Mouse (Mus musculus) adrenal gland (tissue): Measurements from ENCODE around the gene Wdr95.

Experiments
- intact Hi-C: fragments of 180-260 bp; cut with DNase I; formaldehyde crosslinking; loops from one replicate; pipeline ENCODE4 v1.15.1; 2025
- long read RNA-seq, 2 experiments: library from polyadenylated mRNA; unstranded; transcript quantifications; one replicate each; pipeline ENCODE4 v2.0.0; 2020; ENCODE audit warnings: borderline replicate concordance in 1 of 2; ENCODE audit not compliant: insufficient replicate concordance in 1 of 2

The Wdr95 gene
- long read RNA-seq, experiment 1 = 0 reads
- long read RNA-seq, experiment 2, partial matches to known transcripts = 0 of 1 reads
- long read RNA-seq, experiment 2, other reads (novel, unspliced or antisense) = 1 of 1 reads

DNA sequence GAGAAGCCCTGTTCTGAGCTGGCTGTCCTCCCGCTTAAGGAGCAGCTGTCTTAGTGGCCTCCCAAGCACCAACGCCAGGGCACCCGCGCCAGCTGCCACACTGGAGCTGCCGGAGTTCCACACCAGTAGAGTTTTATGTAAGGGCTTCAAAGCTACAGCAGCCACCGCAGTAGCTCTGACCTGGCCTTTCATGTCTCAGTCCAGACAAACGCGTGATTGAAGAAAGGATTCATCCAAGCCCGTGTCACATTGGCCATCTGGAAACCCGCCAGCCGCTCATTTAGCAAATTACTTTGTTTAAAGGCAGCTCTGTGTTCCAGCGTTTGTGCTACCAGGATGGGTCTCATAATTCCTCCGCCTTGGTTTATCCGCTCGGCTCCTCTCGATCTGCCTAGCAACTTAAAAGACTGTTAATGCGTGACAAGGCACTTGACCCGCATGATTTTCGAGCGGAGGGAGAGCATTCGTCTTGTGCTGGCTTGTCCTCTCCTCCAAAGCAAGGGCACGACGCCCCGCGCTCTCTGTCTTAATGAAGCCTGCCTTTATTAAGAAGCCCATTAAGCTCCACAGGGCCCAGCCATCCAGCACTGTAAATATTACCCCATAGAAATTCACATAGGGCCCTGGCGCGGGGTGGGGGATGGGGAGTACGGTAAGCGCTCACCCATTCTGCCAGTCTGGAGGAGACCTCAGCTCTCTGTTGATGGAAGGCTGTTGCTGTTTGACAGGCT lies at the start of gene Wdr95:
Wdr95 (plus strand) TSS at position 681 of the 731 bp plus-strand sequence.
- intact Hi-C loops = no loop called here

DNA sequence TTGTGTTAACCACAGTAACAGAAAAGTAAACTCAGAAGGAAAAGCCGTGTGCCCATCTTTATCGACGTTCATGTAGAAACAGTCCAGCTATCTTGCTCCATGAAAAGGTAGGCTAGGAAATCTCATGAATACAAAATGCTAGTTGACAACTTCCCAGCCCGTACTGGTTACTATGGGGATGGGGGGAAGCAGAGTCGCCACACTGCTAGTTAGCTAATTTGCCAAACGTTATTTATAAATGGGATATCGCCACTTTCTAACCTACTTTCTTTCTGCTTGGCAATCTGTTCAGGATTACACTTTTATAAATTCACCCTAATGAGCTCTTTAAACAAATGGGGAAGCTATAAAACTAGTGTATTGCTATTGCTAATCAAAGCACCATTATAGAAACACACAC lies 46.6 kb upstream of the Wdr95 start:
- intact Hi-C loops = no loop called here

DNA sequence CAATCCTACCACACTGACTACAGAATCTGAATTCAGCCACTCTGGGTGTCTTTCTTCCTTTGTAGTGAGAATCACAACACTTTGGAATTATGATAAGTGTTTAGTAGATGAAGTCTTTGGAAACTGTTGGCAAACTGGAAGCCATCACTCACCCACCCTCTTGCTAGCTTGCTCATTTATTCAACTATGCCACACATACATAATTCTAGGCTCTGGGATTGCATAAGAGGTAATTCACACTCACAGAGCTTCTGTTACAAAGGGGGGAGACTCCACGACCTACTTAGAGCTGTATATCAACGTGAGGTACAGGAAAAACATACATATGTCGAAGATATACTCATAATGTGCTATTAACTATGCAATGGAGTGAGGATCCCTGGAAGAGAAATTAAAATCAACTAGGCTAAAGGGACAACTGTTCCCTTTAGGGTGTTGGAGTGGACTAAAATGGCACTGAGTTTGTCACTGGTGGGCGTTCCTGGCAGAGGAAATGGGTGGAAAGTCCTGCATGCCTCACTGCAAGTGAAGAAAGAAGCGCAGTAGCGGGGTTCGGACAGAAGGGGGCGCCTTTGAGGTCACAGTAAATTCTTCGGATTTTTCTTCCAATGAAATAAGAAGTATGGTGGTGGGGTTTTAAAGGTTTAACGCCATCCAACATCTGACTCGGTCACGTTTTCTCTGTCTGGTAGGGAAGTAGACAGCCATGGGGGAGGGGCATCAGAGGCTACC lies 45.0 kb upstream of the Wdr95 start:
- intact Hi-C loops = no loop called here

DNA sequence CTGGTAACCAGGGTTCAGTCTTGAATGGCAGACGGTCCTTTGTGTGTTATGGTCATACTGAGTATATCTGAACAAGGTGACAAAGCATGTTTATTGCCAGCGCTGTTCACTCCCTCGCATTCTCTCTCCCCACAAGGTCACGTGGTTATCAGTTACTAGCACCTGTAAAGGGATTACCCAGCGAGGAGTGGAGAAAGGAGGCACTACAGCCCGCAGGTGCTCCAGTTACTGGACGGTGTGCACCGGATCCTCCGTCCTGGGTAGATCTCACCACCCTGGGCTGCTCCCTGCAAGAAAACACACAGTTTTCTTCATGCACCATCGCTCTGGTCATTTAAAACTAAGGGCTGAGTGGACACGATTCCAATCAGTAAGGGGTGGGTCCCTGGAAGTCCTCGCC lies 44.2 kb upstream of the Wdr95 start:
- intact Hi-C loops = no loop called here

DNA sequence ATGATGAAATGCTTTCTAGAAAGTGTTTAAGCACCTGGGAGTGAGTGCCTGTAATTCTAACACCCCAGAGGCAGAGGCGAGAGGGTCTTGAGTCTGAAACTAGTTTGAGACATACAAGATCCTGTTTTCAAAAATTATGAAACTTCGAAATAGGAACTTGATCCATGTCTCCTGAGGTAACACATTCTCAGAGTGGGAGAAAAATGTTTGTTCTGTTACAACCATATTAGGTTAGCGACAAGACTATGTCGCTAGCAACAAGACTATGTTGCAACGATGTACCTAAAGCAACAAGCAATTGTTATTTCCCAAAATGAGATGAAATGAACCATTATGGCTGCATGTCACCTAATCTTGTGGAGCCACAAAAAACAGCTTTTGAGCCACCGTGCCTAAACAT lies 43.0 kb upstream of the Wdr95 start:
- intact Hi-C loops = loop anchor here (5.0 kb wide), 1 partner anchor 37 kb away; no protein-coding TSS in a partner anchor

DNA sequence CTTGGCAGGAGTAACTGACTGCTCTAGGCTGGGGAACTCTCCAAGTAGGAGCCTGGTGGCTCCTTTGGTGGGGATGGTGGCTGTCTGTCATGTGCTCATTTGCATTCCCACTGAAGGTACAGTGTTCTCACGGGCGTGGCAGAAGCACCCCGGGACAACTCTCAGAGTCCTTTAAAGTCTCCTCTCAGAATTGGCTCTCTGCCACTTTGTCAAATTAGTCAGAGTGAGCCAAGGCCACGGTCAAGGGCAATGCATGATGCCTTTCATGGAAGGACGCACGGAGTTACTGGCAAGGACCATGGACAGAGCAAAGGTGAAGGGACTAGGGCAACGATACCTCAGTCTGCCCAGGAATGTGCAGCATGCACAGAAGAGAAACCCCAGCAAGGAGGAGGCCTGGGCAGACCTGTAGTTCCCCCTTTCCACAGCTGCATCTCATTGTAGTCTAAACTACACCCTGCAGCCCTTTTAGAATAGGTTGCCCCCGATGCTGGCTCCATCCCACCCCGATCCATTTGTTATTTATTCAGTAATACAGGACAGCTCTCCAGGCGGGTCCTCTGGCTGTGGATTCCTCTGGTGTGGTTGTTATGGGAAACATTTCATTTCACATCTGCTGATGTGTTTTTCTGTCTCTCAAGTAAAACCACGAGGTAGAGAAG lies 40.0 kb upstream of the Wdr95 start:
- intact Hi-C loops = loop anchor here (5.0 kb wide), 1 partner anchor 34 kb away; no protein-coding TSS in a partner anchor

DNA sequence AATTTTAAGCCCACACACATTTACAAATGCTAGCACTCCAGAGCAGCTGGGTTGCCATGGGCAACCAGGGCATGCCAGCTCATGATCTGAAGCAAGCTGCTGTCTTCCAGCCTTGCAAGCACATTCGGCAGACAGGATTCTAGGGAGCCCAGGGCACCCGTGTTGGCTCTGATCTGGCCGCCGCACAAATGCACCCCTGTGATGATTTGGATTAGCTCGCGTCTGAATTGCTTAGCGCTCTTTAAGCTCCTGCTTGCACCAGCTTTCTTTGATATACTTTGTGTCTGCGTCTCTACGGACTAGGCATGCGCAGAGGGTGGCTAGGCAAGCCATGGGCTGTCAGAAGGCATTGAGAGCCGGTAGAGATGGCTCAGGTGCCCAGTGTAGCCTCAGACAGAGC lies 39.3 kb upstream of the Wdr95 start:
- intact Hi-C loops = loop anchor here (5.0 kb wide), 1 partner anchor 33 kb away; no protein-coding TSS in a partner anchor

DNA sequence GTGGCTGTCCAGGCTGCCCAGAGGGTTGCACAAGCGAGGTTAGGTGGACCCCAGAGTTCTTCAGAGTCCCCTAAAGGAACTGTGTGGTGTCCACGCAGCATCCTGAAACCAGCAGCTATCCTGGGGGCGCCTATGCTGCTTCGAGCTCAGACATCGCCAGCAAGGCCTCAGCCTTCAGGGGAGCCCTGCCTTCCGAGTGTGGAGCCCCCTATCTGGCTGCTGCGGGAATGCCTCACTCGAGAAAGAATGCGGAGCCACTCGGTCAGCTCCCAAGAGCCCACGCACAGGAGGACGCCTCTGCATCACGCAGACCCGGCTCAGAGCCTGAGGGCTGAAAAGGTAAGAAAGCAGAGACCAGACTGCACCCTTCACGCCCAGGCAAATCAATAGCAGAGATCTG lies 38.2 kb upstream of the Wdr95 start:
- intact Hi-C loops = no loop called here

DNA sequence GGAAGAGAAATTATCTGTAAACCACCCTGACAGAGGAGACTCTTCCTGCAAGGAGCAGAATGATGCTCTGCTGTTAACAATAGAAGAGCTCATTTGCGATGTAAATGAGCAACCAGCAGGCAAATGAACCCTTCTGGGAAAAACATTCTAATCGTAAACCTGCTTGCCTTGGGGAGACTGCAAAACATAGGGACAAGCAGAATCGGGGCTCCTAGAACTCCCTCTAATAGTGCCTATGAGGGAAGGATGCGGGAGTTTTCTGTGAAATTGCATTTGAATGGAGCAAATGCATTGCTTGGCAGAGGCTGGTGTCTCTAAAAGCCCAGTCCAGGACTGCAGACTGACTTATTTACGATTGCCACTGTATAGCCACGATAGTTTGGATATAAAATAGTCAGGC lies 32.8 kb upstream of the Wdr95 start:
- intact Hi-C loops = no loop called here

DNA sequence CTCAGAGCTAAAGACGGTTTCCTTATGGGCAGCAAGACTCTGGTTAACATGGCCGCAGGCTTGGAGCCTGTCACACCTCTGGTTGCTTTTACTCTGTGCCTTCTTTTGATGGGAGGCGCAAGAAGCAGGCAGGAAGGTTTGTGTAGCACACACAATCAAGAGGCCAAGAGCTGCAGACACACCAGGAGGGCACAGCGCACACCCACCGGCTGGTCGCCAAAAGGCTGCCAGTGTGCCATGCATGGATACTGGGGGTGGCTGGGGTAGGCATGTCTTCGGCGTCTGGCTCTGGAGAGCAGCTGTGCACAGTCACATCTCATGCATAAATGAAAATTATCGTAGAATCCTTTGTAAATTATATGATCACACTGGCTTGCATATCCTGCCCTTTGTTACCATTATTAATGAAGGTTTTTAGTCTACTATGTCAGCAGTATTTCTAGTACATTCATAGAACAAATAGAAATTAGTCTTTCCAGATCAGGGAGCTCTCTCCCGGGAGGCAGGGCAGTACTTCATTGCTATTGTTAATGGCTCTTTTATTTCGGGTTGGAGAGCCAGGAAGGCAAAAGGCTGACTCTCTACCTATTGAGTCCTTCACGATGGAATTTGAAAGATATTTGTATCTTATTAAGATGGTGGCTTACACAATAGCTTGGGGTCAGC lies 31.9 kb upstream of the Wdr95 start:
- intact Hi-C loops = no loop called here

DNA sequence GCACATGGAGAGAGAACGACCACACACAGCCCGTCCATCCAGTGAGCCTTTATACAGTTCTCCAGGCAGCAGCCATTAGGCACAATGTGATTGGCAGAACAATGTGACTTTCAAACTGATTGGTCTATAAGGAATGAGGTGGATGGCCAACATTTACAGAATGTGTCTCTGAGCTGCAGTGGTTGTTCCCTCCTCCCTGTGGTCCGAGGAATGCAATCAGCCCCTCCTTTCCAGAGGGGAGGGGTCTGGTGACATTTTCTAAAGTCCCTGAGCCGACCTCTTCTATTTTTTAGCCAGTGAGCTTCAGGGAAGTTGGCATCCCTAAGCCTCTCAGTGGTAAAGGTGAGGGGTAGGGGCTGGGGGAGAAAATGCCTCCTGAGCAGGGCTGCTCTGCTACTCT lies 28.5 kb upstream of the Wdr95 start:
- intact Hi-C loops = no loop called here

DNA sequence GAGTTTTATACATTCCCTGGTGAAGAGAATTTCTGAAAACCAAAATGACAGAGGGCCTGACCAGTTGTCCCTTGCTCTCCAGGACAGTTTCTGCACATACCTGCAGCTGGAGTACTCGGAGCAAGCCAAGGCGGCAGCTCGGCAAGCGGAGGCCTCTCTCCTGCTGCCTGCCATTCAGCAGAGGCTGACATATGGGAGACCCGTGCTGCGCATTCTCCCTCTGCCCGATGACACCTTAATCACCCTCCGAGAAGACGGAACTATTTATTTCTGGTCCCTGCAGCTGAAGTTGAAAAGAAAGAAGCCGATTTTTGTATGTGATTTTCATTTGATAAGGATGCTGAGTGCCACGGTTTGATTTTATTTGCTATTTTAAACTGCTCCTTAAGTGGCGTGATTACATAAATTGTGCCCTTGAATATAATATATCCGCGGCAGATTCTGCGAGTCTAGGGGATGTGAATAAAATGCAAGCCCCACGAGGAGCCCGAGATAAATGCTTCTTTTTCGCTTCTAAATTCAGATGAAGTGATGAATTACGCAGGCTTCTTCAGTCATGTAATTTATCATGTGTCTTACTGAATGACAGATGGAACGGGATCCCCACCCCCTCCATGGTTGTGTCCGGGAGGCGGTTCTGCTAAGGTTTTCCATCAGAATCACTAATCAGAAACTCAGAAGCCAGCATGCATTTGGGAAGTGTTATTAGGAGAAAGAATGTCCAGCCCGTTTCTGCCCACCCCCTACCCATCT lies 24.9 kb upstream of the Wdr95 start:
- intact Hi-C loops = no loop called here

DNA sequence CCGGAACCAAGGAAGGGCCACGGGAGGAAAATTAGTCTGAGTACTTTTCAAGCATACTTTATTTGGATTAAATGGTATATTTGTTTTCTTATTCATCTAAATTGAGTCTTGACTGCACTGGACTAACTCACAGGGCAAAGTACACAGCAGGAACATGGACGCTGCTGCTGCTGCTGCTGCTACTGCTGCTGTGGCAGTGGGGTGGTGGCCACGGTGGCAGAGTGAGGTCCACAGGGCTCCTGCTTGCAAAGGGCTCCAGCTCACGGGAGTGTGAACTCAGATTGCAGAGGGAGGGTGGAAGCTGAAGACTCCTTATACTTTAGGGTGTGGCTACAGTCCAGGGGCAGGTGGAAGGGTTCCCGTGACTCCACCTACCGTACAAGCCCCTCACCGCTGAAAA lies 23.5 kb upstream of the Wdr95 start:
- intact Hi-C loops = no loop called here

DNA sequence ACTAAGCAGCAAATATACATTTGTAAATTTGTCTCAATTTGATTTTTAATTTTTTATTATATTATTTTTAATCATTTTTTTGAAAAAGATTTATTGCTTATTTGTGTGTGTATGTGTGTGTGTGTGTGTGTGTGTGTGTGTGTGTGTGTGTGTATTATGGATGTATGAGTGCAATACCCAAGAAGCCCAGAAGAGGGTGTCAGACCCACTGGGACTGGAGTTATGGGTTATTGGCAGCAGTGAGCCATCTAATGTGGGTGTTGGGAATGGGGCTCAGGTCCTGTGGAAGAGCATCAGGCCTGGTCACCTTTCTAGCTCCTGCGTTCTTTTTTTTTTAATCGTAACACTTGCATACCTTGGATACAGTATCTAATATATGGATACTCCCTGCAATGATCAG lies 22.4 kb upstream of the Wdr95 start:
- intact Hi-C loops = no loop called here

DNA sequence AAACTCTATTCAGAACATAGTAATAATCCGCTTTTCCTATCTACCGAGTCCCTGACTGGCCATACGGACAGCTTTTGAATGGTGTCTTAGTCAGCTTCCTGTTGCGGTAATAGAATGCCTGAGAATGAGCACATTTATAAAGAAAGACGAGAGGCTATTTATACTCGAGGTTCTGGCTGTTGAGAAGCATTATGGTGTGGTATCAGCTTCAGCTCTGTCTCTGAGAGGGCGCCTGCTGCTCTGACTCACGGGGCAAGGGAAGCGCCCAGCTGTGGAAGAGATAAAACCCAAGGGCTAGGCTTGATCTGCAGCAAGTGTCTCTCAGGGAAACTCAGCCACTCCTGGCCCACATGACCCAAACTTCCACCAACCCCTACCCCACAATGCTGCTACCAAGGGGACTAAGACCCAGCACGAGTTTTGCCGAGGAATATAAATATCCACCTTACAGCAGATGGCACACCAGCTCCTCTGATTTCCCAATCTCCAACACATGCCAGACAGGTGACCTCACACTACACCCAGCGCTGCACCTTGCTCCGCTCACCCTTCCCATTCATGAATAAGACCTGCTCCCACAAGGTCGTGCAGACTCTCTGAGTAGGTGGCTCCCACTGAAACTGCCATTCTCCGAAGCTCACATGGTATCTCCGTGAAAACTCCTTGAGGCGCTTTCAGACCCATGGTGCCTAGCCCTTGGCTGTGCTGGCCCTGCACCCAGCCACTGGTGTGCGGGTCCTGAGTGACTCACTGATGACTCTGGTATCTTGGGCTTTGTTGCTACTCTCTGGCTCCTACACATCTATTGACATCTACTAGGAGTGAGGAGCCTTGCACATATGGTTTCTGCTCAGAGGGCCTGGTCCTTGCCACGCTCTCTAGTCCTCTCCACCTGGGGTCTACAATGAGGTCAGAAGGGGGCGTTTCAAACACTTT lies 20.1 kb upstream of the Wdr95 start:
- intact Hi-C loops = no loop called here

DNA sequence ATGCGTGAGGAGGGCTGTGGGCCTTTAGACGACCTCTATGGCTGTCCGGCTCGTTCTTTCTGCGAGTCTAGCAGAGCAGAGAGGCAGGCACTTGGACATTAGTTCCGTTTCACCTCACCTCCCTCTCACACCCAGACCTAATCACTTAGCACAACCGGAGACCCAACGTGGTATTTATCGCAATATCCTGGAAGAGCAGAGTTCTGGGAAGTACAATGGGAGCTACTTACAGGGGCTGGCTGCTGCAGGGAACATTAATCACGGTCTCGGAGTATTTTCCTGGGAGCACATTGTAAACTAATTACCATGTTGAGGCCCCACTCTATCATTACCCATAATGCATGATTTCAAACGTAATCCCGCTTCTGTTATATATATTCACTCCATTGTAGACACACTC lies 18.2 kb upstream of the Wdr95 start:
- intact Hi-C loops = no loop called here

DNA sequence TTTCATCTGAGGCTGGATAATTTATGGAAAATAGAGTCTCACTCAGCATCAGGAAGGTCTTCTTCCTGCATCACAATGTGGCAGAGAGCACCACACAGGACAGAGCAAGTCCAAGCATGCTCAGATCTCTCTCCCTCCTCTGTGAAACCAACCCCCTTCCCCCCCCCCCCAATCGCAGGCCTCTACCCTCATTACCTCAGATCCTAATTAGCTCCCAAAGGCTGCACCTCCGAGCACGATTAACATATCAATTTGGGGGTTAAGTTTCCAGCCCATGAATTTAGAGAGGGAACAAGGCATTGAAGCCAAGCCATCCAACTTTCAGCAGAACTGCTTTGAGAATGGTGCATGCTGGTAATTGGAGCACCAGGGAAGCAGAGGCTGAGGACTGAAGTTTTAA lies 15.8 kb upstream of the Wdr95 start:
- intact Hi-C loops = no loop called here

DNA sequence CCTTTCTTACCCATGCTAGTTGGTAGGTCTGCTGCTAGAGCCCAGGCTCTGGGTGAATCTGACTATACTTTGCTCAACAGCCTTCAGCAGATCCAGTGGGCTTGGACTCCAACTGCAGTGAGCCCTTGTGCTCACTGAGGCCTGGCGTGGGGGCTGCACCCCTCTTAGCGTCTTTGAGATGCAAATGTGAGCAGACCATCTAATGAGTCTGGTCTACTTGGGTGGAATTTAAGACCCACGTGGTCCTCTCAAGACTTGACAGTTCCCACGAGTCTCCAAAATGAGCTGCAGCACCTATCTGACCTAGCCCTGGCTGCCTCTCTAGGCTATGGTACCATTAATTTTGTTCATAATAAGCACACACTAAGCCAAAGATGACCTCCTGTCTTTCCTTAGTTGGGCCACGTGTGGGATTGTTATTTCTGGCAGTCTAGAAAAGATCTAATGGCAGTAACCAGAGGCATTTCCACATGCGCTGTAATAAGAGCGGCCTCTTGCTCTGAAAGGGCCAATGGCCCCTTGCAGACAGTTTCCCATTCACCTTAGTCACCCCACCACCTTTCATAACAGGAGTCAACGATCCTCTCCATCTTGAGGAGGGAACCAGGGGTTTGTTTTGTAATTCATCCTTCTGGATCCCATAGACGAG lies 14.9 kb upstream of the Wdr95 start:
- intact Hi-C loops = no loop called here

DNA sequence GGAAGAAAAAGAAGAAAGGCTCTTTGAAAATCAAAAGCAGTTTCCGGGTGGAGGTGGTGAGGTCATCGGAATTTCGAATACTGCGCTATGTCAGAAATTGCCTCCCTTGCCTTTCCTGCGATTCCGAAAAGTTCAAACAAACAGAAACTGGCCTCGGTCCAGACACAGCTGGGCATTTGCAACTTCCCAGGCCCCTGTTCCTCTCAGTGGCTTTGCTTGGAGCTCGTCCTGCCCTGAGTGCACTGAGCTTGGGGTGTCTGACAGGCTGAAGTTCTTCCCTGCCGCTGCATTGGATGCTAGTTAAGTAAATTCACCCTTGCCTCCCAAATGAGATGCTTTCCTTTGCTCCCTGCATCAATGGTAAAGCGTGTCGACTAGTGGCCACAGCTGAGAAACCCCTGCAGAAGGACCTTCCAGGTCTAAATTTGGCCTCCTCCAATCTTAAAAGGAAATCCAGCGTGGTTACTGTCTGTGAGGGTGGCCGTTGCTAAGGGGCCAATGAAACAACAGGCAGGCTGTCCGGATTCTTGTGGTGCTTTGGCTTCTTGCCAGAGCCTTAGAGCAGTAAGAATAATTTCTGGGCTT lies 14.3 kb upstream of the Wdr95 start:
- intact Hi-C loops = no loop called here
